Mouse (Mus musculus) heart, postnatal 36 days (tissue): ENCODE results near the gene Spsb2. TPM values are rescaled to one million over a fixed set of nuclear protein-coding genes. Genes with fewer than 3 reads are reported as not detected.

Experiments used
- DNase-seq, 2 experiments: peaks; one replicate each; pipeline ENCODE4 v3.0.0; 2021 to 2022
- intact Hi-C: fragments of 180-260 bp; cut with DNase I; formaldehyde crosslinking; loops from one replicate; pipeline ENCODE4 v1.15.1; 2025
- total RNA-seq, 2 experiments: library from RNA; stranded (reverse); gene quantifications; 2 replicates each; pipeline ENCODE4 v1.2.3; 2021

Gene Spsb2
- total RNA-seq: 1 to 10 TPM; 3.6 to 4.9 TPM

GRCm38 (mm10) chr6:124808358-124809012 lies at the start of gene Spsb2:
Spsb2 (plus strand) TSS chr6:124808661.
- DNase-seq: peak; percentile 77 to 79
- intact Hi-C loops: loop anchor here (5.0 kb wide), 1 partner anchor 106 kb away; no protein-coding TSS in a partner anchor

DNA sequence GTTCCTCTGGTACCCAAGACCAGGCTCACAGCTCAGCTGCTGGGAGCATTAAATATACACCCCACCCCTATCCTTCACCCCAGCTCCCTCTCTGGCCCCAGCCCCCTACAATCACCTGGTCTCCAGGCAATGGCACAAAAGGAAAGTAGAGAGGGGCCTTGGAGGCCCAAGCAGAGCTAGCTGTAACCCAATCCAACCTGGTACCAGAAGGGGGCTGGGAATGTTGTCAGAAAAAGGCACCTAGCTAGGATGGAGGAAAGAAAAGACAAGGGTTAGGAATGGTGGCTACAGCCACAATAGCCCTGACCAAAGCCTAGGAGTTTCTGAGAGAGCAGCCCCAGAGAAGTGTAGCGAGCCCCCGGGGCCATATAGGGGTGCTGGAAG lies 49.6 kb upstream of the Spsb2 start:
- no peak for DNase-seq
- intact Hi-C loops: loop anchor here (1.0 to 10.0 kb wide), 7 partner anchors 46 to 344 kb away; partner anchors contain the start of genes C1ra, C1rb, Emg1 and Pex5

- DNase-seq: peak; percentile 86
- intact Hi-C loops: loop anchor here (1.0 to 10.0 kb wide), 7 partner anchors 46 to 344 kb away; partner anchors contain the start of genes C1ra, C1rb, Emg1 and Pex5
Observed at GRCm38 (mm10) chr6:124759259-124759658, 49.2 kb upstream of the Spsb2 start.

DNA sequence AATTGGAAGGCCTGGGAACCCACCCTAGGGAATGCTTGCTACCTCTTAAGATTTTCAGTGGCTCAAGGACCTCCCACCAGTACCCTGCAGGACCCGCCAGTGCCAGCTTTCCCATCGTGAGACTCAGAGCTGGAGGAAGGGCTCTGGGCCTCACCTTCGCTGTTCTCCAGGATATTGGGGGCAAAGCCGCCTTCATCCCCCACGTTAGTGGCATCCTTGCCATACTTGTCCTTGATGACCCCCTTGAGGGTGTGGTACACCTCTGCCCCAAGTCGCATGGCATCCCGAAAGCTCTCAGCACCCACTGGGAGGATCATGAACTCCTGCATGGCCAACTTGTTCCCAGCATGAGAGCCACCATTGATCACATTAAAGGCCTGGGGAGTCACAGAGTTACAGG lies 42.5 kb upstream of the Spsb2 start:
- no peak for DNase-seq
- intact Hi-C loops: no loop called here

DNA sequence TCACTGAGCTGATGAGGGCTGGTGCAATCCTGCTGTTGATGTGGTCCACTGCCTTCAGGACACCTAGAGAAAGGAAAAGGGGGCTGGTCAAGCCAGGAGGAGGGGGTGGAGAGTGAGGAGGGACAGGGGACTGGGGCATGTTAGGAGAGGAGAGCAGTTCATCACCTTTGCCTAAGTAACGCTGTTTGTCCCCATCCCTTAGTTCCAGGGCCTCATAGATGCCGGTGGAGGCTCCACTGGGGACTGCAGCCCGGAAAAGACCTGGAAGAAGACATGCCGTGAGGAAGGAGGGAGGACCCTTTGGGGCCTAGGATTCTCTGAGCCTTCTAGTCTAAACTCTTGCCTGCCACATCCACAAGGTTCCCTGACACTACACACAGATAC lies 40.9 kb upstream of the Spsb2 start:
- intact Hi-C loops: no loop called here
- no peak for DNase-seq

DNA sequence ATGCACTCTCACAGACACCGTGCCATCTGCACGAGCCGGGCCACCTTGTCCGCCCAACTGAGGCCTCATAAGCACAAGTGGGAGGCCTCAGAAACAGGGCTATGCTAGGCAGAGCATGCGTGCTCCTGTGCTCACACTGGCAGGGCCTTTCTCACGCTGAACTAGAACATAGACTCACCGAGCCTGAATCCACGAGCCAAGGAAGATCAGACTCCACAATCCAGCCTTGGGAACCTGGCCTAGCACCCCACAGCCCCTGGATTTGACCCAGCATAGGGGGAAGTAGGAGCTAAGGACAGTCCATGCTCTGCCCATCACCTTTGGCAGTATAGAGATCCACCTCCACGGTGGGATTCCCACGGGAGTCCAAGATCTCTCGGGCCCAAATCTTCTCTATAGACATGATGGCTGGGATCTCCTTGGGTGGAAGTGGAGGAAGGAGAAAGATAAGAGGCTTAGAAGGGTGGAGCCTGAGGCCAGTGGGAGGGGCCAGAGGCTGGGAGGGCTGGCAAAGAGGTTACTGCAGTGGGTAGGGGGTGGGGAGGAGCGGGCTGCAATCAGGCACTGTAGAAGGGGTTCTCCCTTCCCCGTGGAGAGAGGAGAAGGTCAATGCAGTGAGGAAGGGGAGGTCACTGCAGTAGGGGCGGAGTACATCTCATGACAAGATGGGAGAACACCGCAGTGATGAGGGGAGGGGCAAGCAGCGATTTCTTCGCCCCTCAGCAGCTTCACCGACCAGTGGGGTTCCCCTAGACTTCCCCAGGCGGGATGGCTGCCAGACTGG lies 40.3 kb upstream of the Spsb2 start:
- DNase-seq: no peak
- intact Hi-C loops: no loop called here

DNA sequence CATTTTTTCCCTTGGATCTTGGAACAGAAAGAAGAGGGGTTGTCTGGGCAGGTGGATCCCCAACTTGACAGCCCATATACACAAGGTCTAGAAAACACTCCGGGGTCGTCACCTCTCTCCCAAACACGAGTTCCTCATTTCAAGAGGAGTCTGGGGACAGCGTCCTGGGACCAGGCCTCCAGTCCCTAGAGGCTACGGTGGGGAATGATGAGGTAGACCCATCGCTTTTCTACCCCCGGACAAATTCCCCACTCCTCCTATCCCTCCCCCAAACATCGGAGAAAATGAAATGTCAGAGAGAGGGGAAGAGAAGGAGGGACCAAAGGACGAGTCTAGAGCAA lies 39.8 kb upstream of the Spsb2 start:
- intact Hi-C loops: no loop called here
- DNase-seq: peak in 1 of 2 experiments; percentile 11

DNA sequence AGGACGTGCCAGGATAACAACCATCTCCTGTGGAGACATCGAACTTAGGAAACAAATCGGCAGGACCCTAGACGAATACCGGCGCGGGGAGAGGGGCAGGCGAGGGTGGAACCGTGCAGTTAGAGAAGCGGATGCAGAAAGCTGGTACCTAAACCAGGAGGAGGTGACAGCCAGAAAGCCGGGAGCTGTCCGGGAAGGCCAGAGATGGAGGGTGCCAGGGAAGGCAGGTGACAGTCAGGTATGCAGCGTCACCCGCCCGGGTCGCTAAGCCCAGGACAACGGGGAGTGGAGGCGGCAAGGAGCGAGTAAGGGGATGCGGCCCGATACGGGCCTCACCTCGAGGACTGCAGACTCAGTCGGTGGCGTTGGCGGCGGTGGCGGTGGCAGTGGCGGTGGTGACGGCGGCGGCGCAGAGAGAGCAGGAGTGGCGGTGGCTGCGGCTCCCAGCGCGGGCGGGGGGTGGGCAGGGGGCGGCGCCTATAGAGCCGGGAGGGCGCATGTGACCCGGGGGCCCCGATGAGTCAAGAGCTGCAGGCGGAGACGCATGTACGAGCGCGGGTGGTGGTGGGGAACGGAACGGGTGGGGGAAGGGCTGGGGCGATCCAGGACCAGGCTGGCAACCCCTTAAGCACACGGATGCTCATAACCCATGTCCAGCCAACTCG lies 39.2 kb upstream of the Spsb2 start, which contains the start of gene Eno2:
Eno2 (minus strand) TSS at position 573 of the 665 bp plus-strand sequence.
- peak; percentile 27 to 39 for DNase-seq
- intact Hi-C loops: no loop called here

- intact Hi-C loops: no loop called here
- DNase-seq: no peak
Observed at GRCm38 (mm10) chr6:124770013-124770412, 38.4 kb upstream of the Spsb2 start.

GRCm38 (mm10) chr6:124770511-124770910 lies 38.0 kb upstream of the Spsb2 start:
- no peak for DNase-seq
- intact Hi-C loops: no loop called here

DNA sequence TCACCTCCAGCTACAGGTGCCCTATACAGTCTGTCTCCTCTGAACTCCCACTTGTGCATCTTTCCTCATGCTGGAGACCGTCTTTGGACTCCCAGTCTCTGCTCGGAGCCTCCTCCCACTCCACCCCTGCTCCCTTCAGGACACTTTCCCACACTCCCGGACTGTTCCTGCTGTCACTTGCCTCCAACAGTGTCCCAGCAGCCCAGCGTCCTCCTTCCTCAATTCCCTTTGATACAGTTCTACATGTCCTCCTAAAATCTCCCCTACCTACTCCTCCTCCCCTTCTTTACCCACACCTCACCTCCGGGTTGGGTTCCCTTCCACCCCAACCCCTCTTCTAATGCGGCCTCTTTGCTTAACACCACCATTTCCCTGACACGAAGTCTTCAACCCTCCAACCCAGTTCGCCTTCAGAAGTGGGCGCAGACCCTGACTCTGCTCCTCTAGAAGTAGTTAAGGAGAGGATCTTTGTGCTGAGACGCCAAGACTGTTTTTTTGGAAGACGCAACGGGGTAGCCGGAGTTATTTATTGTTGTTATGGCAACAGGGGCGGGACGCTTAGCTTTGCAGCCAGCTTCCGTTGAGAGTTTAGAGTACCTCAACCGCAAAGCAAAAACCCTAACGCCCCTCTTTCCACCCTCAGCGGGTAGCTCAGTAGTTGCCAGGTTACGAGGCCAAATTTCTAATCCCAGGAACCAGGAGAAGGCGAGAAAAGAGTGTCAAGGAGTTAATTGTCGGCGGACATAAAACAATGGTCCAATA lies 29.1 kb upstream of the Spsb2 start, which contains the start of gene Lrrc23:
Lrrc23 (minus strand) TSS at position 506 of the 762 bp plus-strand sequence.
- intact Hi-C loops: no loop called here
- DNase-seq: peak; percentile 41 to 65

- intact Hi-C loops: no loop called here
- DNase-seq: no peak
Observed at GRCm38 (mm10) chr6:124779984-124780416, 28.5 kb upstream of the Spsb2 start.

GRCm38 (mm10) chr6:124780917-124781316 lies 27.5 kb upstream of the Spsb2 start:
- intact Hi-C loops: no loop called here
- no peak for DNase-seq

- peak in 1 of 2 experiments; percentile 32 for DNase-seq
Observed at GRCm38 (mm10) chr6:124782436-124782835, 26.0 kb upstream of the Spsb2 start.

DNA sequence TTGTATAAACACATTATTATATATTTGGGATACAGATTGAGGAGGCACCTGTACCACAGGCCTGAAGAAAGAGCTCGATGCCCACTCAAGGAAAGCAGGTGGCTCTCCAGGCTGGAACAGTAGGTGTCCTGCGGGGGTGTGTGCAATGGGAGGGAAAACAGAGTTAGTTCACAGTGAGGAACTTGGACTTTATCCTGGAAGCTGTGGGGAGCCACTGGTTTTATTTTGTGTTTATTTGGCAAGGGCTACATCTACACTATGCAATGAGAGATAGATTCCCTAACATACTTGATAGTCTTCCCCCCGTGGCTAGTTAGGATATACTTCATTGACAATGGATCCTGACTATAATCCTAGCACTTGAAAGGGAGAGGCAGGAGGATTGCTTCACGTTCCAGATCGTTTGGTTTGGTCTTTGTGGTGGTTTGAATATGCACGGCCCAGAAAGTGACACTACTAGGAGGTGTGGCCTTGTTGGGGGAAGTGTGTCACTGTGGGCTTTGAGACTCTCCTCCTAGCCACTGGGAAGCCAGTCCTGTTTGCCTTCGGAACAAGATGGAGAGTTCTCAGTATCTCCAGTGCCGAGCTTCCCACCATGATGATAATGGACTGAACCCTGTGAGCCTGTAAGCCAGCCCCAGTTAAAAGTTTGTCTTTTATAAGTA lies 21.6 kb upstream of the Spsb2 start:
- intact Hi-C loops: no loop called here
- DNase-seq: no peak

More at GRCm38 (mm10) chr6:124782436-124782835, 26.0 kb upstream of the Spsb2 start:
- intact Hi-C loops: no loop called here

- no peak for DNase-seq
- intact Hi-C loops: no loop called here
Observed at GRCm38 (mm10) chr6:124787722-124788121, 20.7 kb upstream of the Spsb2 start.

DNA sequence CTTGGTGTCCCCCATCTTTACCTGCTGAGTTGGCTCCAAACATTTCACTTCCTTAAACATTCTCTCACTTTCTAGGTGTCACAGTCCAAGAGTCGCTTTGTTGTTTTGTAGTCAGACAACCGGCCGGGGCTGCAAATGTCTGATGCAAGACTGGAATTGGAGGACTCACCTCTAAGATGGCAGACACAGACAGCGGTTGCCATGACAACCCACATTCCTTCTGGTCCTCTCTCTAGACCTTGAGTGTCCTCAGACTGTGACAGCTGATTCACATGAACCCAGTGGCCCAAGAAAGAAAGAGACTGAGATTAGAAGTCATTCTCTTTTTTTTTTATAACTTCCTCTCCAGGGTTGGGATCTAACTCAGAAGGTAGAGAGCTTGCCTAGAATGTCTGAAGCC lies 18.9 kb upstream of the Spsb2 start:
- intact Hi-C loops: no loop called here
- no peak for DNase-seq

DNA sequence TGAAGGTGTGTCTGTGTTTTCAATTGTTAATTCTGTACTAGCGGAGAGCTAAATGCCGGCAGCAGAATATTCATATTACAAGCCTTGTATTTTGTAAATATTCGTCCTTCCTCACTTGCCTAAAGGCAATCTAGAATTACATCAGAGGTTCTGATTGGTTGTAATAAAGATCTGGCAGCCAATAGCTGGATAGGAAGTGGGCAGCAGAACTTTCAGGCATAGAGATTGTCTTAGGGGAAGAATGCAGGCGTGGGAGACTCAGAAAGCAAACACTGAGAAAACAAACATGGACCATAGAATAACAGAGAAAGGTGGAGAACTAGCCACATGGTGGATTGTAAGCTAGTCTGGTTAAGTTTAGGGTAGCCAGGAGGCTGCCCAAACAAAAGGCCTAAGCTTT lies 18.3 kb upstream of the Spsb2 start:
- intact Hi-C loops: no loop called here
- no peak for DNase-seq

- intact Hi-C loops: no loop called here
Observed at GRCm38 (mm10) chr6:124791911-124792310, 16.6 kb upstream of the Spsb2 start.

DNA sequence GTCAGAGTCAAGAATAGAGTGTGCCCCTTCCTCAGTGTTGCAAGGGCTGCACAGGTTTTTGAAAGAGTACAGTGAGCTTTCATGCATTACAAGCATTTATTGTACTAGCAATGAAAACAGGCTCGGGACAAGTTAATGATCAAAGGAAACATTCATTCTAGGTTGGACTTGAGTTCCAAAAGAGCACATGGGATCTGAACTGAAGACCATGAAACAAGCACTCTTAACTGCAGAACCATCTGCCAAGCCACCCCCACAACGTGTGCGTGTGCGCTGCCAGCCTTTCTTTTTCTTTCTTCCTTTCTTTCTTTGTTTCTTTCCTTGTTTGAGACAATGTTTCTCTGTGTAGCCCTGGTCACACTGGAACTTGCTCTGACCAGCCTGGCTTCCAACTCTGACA lies 12.7 kb upstream of the Spsb2 start:
- intact Hi-C loops: loop anchor here (1.0 kb wide), 1 partner anchor 10 kb away; no protein-coding TSS in a partner anchor
- no peak for DNase-seq

More at GRCm38 (mm10) chr6:124791911-124792310, 16.6 kb upstream of the Spsb2 start:
- no peak for DNase-seq
